Mouse (Mus musculus) lung, postnatal 10 days (tissue): ENCODE data around the gene Dazap1.

Source experiments
- DNase-seq: peaks from one replicate; pipeline ENCODE4 v3.0.0; 2021

Dazap1 gene

GRCm38 (mm10) chr10:80300672-80301181 is 39.4 kb downstream of the Dazap1 start:
- DNase-seq = no peak

GRCm38 (mm10) chr10:80301256-80302081 is 40.2 kb downstream of the Dazap1 start:
- no peak for DNase-seq

- DNase-seq = no peak
These were observed 40.7 kb downstream of the Dazap1 start for GRCm38 (mm10) chr10:80302082-80302355.

GRCm38 (mm10) chr10:80302471-80302881 is 41.2 kb downstream of the Dazap1 start:
- DNase-seq = peak; percentile 93

GRCm38 (mm10) chr10:80304458-80304857 is 43.2 kb downstream of the Dazap1 start:
- DNase-seq = no peak

- peak; percentile 56 for DNase-seq
These were observed 43.6 kb downstream of the Dazap1 start for GRCm38 (mm10) chr10:80304862-80305261.

- DNase-seq = no peak
These were observed 50.3 kb downstream of the Dazap1 start for GRCm38 (mm10) chr10:80311560-80311959.

- no peak for DNase-seq
These were observed 51.6 kb downstream of the Dazap1 start for GRCm38 (mm10) chr10:80312586-80313504.

GRCm38 (mm10) chr10:80313627-80314201 is 52.4 kb downstream of the Dazap1 start:
- no peak for DNase-seq

- DNase-seq = no peak
These were observed 53.3 kb downstream of the Dazap1 start for GRCm38 (mm10) chr10:80314494-80315001.

- no peak for DNase-seq
These were observed 54.0 kb downstream of the Dazap1 start for GRCm38 (mm10) chr10:80315315-80315714.

- DNase-seq = no peak
These were observed 55.1 kb downstream of the Dazap1 start for GRCm38 (mm10) chr10:80316359-80316781.

GRCm38 (mm10) chr10:80317011-80317410 is 55.7 kb downstream of the Dazap1 start:
- DNase-seq = no peak

- DNase-seq = peak; percentile 97
These were observed 59.1 kb downstream of the Dazap1 start, which contains the start of gene 2310011J03Rik for GRCm38 (mm10) chr10:80320340-80320760. 2310011J03Rik (minus strand) TSS chr10:80320537.

GRCm38 (mm10) chr10:80321014-80321669 is 59.9 kb downstream of the Dazap1 start:
- DNase-seq = no peak

- DNase-seq = no peak
These were observed 60.6 kb downstream of the Dazap1 start for GRCm38 (mm10) chr10:80321670-80322581.

- DNase-seq = peak; percentile 47
These were observed 61.5 kb downstream of the Dazap1 start for GRCm38 (mm10) chr10:80322811-80323211.

- peak; percentile 85 for DNase-seq
These were observed 62.2 kb downstream of the Dazap1 start for GRCm38 (mm10) chr10:80323261-80324119.

GRCm38 (mm10) chr10:80324120-80325037 is 63.1 kb downstream of the Dazap1 start:
- no peak for DNase-seq
